Mouse (Mus musculus) testis, adult 2 months (tissue): ENCODE data around the gene Cnot3.

Experiments
- CTCF ChIP-seq: fragments of 200-500 bp; IDR thresholded peaks from 2 replicates; pipeline ENCODE4 v1.5.1; 2012; ENCODE audit warnings: low read depth, mild to moderate bottlenecking, inconsistent platforms, low read length, moderate library complexity; ENCODE audit not compliant: control insufficient read depth, insufficient read depth, insufficient replicate concordance
- POLR2A ChIP-seq: fragments of 200-500 bp; IDR thresholded peaks from 2 replicates; pipeline ENCODE4 v1.6.1; 2012; ENCODE audit warnings: low read depth, mild to moderate bottlenecking, inconsistent platforms, low read length, moderate library complexity; ENCODE audit not compliant: control insufficient read depth

GRCm38 (mm10) chr7:3611006-3611405 is 34.1 kb upstream of the Cnot3 start:
- TF ChIP-seq POLR2A = no peak
- no peak for TF ChIP-seq CTCF
